Mouse (Mus musculus) G1E (cell line): ENCODE data around the gene Nat8f1.

Experiments
- CTCF ChIP-seq: IDR thresholded peaks from 2 replicates; pipeline ENCODE4 v1.5.1; 2012; ENCODE audit warnings: low read depth, low read length, inconsistent platforms, mixed read lengths
- GATA1 ChIP-seq: IDR thresholded peaks from 2 replicates; pipeline ENCODE4 v1.6.1; 2012; ENCODE audit warnings: borderline replicate concordance, low read length, inconsistent platforms, mixed read lengths
- GATA2 ChIP-seq: IDR thresholded peaks from 2 replicates; pipeline ENCODE4 v1.6.1; 2012; ENCODE audit warnings: low read depth, low read length, inconsistent platforms, borderline replicate concordance
- POLR2AphosphoS5 ChIP-seq: IDR thresholded peaks from 2 replicates; pipeline ENCODE4 v1.6.1; 2012; ENCODE audit warnings: low read depth, low read length, inconsistent platforms; ENCODE audit not compliant: insufficient replicate concordance
- TAL1 ChIP-seq: conservative IDR thresholded peaks from 2 replicates; pipeline ENCODE4 v1.6.1; 2012; ENCODE audit warnings: low read depth, low read length, inconsistent platforms, mixed read lengths

- TF ChIP-seq CTCF (no peak), POLR2AphosphoS5 (no peak), GATA1 (no peak), TAL1 (no peak), GATA2 (no peak)
Observed at GRCm38 (mm10) chr6:85909704-85910103, 5.8 kb downstream of the Nat8f1 start.
